Mouse (Mus musculus): ENCODE data around the gene Prkab2. TPM values are rescaled to one million over a fixed set of nuclear protein-coding genes. Genes with fewer than 3 reads are reported as not detected.

Prkab2 gene
- total and polyA plus RNA-seq, 3 experiments: 0.68 to 1.5 (median 1.4) TPM

DNA sequence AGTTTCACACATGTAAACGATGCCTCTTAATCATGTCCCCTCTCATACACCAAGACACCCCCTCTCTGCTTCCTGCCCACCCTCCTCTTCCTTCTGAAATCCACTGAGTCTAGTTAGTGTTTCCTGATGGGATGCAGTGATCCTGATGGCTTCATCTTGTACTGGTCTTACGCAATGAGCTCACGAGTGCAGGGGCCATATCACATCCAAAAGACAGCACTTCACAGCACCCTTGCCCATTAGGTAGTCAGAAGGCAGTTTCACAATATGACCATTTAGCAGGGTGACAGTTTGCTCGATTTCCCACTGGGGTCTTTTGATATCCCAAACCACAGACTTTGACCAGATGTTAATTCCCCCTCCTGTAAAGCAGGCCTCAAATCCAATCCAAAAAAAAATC is 42.1 kb upstream of the Prkab2 start:
- in situ Hi-C loops (cut with MboI; ENCODE audit: low pct_ligation_motif_present, low pct_unique_long_range_greater_than_20kb, low sequenced_read_pairs): no loop called here
- dilution Hi-C loops (cut with MboI; ENCODE audit: extremely low pct_ligation_motif_present, extremely low pct_unique_long_range_greater_than_20kb, low sequenced_read_pairs): no loop called here
- Histone ChIP-seq H3K9ac (ENCODE audit: insufficient read depth, low read depth) (no peak overlapping the region), H3K79me2 (replicated peaks; ENCODE audit: control insufficient read depth, extremely low read depth, insufficient read depth, poor library complexity, severe bottlenecking) (no peaks in the 10 kb centered on the region), H3K9me3 (replicated peaks; ENCODE audit: low read length) (no peaks in the 10 kb centered on the region), H3K4me2 (ENCODE audit: insufficient read depth, low read depth, poor library complexity, severe bottlenecking) (no peak overlapping the region), H3K36me3 (replicated peaks in 1 of 2; ENCODE audit: control insufficient read depth in 1 of 2, insufficient read depth in 1 of 2, low read length in 1 of 2) (no peaks in the 10 kb centered on the region), H3K4me1 (ENCODE audit: control insufficient read depth in 1 of 2, insufficient read depth in 2 of 2) (peaks cover 12 to 15% of the 10 kb centered on the region in 2 experiments), H3K27me3 (replicated peaks) (no peaks in the 10 kb centered on the region), H3K4me3 (replicated peaks in 1 of 3; ENCODE audit: low read depth in 2 of 3, low read length in 2 of 3, poor library complexity in 1 of 3) (no peak overlapping the region), H3K27ac (ENCODE audit: insufficient read depth, low read depth) (no peak overlapping the region)
- no peak for DNase-seq (ENCODE audit: extremely low read depth)
- TF ChIP-seq NRF1 (IDR thresholded peaks at IDR 0.05; ENCODE audit: low read depth, low read length): no peak
- TF ChIP-seq ZMIZ1 (IDR thresholded peaks at IDR 0.05; ENCODE audit: low read depth, low read length): no peak
- TF ChIP-seq ELF1 (IDR thresholded peaks at IDR 0.05; ENCODE audit: low read depth, low read length): no peak
- no peak for TF ChIP-seq ZC3H11A (IDR thresholded peaks at IDR 0.05; ENCODE audit: low read depth, low read length)
- TF ChIP-seq MEF2A (IDR thresholded peaks at IDR 0.05; ENCODE audit: borderline replicate concordance, low read depth, low read length): no peak
- no peak for TF ChIP-seq MXI1 (IDR thresholded peaks at IDR 0.05; ENCODE audit: low read depth, low read length)
- TF ChIP-seq TBP (conservative IDR thresholded peaks at IDR 0.05; ENCODE audit: low read depth, low read length): no peak
- no peak for TF ChIP-seq HCFC1 (IDR thresholded peaks at IDR 0.05; ENCODE audit: low read depth, low read length)
- no peak for TF ChIP-seq MAFK (IDR thresholded peaks at IDR 0.05; ENCODE audit: insufficient replicate concordance, low read length)
- no peak for TF ChIP-seq POLR2A (IDR thresholded peaks at IDR 0.05; ENCODE audit: low read depth, low read length)
- TF ChIP-seq ETS1 (conservative IDR thresholded peaks at IDR 0.05; ENCODE audit: low read depth, low read length): no peak

DNA sequence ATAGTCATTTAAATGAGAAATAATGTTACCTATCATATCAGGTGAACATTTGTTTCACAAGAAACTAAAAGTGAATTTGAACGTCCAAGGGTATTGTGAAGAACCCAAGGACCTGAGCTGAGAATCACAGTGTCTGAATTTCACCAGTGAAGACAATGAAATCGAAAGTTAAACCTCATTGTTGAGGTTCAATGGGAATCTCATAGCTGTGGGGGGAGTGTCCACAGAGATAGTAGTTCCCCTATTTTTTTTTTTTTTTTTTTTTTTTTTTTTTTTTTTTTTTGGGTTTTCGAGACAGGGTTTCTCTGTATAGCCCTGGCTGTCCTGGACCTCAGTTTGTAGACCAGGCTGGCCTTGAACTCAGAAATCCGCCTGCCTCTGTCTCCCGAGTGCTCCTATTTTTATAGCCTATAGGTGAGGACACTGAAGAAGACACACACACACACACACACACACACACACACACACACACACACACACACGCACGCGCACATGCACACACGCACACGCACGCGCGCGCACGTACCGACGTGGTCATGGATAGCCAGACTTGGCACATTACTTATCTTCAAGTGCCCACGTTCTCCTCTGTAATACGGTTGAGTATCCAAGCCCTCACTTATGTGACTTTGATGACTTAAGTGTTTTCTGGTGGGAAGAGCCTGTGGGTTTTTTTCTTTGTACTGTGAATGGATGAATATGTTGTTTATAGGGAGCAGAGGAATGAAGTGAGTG is 40.7 kb upstream of the Prkab2 start:
- TF ChIP-seq MEF2A (IDR thresholded peaks at IDR 0.05; ENCODE audit: borderline replicate concordance, low read depth, low read length) (no peak), ZNF384 (IDR thresholded peaks at IDR 0.05; ENCODE audit: low read depth, low read length) (peak; percentile 70), ZMIZ1 (IDR thresholded peaks at IDR 0.05; ENCODE audit: low read depth, low read length) (no peak)
- Histone ChIP-seq H3K9ac (ENCODE audit: insufficient read depth, low read depth) (no peak overlapping the region), H3K4me3 (replicated peaks in 1 of 3; ENCODE audit: low read depth in 2 of 3, low read length in 2 of 3, poor library complexity in 1 of 3) (no peak overlapping the region)

DNA sequence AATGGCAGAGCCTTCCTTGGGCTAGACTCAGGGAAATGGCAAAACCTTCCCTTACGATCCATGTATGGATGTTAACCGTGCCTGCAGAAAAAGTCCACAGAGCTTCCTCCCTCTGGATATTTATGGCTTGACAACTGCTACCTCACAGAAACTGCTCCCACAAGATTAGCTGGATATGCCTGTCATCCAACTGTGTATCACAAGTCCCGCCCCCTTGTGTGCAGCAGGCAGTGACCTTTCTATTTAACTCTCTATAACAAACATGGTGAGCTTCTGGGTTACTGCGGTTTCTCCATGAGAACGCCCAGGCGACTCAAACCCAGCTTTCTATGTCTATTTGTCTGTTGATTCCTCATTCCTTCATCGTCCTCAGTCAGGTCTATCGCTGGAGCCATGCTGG is 40.1 kb upstream of the Prkab2 start:
- no peak for DNase-seq (ENCODE audit: extremely low read depth)
- Histone ChIP-seq H3K79me2 (replicated peaks; ENCODE audit: control insufficient read depth, extremely low read depth, insufficient read depth, poor library complexity, severe bottlenecking) (no peaks in the 10 kb centered on the region), H3K4me2 (ENCODE audit: insufficient read depth, low read depth, poor library complexity, severe bottlenecking) (no peak overlapping the region), H3K9me3 (replicated peaks; ENCODE audit: low read length) (no peaks in the 10 kb centered on the region), H3K36me3 (replicated peaks in 1 of 2; ENCODE audit: control insufficient read depth in 1 of 2, insufficient read depth in 1 of 2, low read length in 1 of 2) (no peaks in the 10 kb centered on the region), H3K27ac (ENCODE audit: insufficient read depth, low read depth) (no peak overlapping the region), H3K4me1 (ENCODE audit: control insufficient read depth in 1 of 2, insufficient read depth in 2 of 2) (peaks cover 0 to 2% of the 10 kb centered on the region in 2 experiments; a peak in 1 of 4 replicates), H3K9ac (ENCODE audit: insufficient read depth, low read depth) (no peak overlapping the region), H3K27me3 (replicated peaks) (no peaks in the 10 kb centered on the region), H3K4me3 (replicated peaks in 1 of 3; ENCODE audit: low read depth in 2 of 3, low read length in 2 of 3, poor library complexity in 1 of 3) (no peak overlapping the region)
- in situ Hi-C loops (cut with MboI; ENCODE audit: low pct_ligation_motif_present, low pct_unique_long_range_greater_than_20kb, low sequenced_read_pairs): no loop called here
- dilution Hi-C loops (cut with MboI; ENCODE audit: extremely low pct_ligation_motif_present, extremely low pct_unique_long_range_greater_than_20kb, low sequenced_read_pairs): no loop called here
- no peak for TF ChIP-seq JUND (conservative IDR thresholded peaks at IDR 0.05; ENCODE audit: low read depth, low read length)
- no peak for TF ChIP-seq E2F4 (IDR thresholded peaks at IDR 0.05; ENCODE audit: insufficient replicate concordance, low read depth, low read length)
- TF ChIP-seq ELF1 (IDR thresholded peaks at IDR 0.05; ENCODE audit: low read depth, low read length): no peak
- TF ChIP-seq UBTF (IDR thresholded peaks at IDR 0.05; ENCODE audit: low read depth, low read length): no peak
- TF ChIP-seq RAD21 (IDR thresholded peaks at IDR 0.05; ENCODE audit: low read depth, low read length): no peak
- no peak for TF ChIP-seq ETS1 (conservative IDR thresholded peaks at IDR 0.05; ENCODE audit: low read depth, low read length)
- TF ChIP-seq JUN (IDR thresholded peaks at IDR 0.05; ENCODE audit: insufficient read depth, low read depth, low read length): no peak
- TF ChIP-seq USF2 (conservative IDR thresholded peaks at IDR 0.05; ENCODE audit: low read depth, low read length): no peak
- TF ChIP-seq RCOR1 (conservative IDR thresholded peaks at IDR 0.05; ENCODE audit: low read depth, low read length): no peak
- TF ChIP-seq KAT2A (IDR thresholded peaks at IDR 0.05; ENCODE audit: insufficient replicate concordance, low read length): no peak
- TF ChIP-seq SIN3A (IDR thresholded peaks at IDR 0.05; ENCODE audit: low read length): no peak
- no peak for TF ChIP-seq MEF2A (IDR thresholded peaks at IDR 0.05; ENCODE audit: borderline replicate concordance, low read depth, low read length)
- TF ChIP-seq MAX (IDR thresholded peaks at IDR 0.05; ENCODE audit: low read length): no peak
- TF ChIP-seq IRF4 (IDR thresholded peaks at IDR 0.05; ENCODE audit: low read depth, low read length): no peak
- no peak for TF ChIP-seq ZMIZ1 (IDR thresholded peaks at IDR 0.05; ENCODE audit: low read depth, low read length)

More for the DNA sequence above, 40.7 kb upstream of the Prkab2 start:
- in situ Hi-C loops (cut with MboI; ENCODE audit: low pct_ligation_motif_present, low pct_unique_long_range_greater_than_20kb, low sequenced_read_pairs): no loop called here
- Histone ChIP-seq H3K27me3 (replicated peaks) (no peaks in the 10 kb centered on the region), H3K4me2 (ENCODE audit: insufficient read depth, low read depth, poor library complexity, severe bottlenecking) (no peak overlapping the region), H3K9me3 (replicated peaks; ENCODE audit: low read length) (no peaks in the 10 kb centered on the region), H3K36me3 (replicated peaks in 1 of 2; ENCODE audit: control insufficient read depth in 1 of 2, insufficient read depth in 1 of 2, low read length in 1 of 2) (no peaks in the 10 kb centered on the region), H3K4me1 (ENCODE audit: control insufficient read depth in 1 of 2, insufficient read depth in 2 of 2) (peaks cover 2 to 4% of the 10 kb centered on the region in 2 experiments), H3K27ac (ENCODE audit: insufficient read depth, low read depth) (no peak overlapping the region), H3K79me2 (replicated peaks; ENCODE audit: control insufficient read depth, extremely low read depth, insufficient read depth, poor library complexity, severe bottlenecking) (no peaks in the 10 kb centered on the region)
- dilution Hi-C loops (cut with MboI; ENCODE audit: extremely low pct_ligation_motif_present, extremely low pct_unique_long_range_greater_than_20kb, low sequenced_read_pairs): no loop called here
- DNase-seq (ENCODE audit: extremely low read depth): no peak
